Mouse (Mus musculus): ENCODE measurements around the gene 4930558K02Rik. TPM values are rescaled to one million over a fixed set of nuclear protein-coding genes. Genes with fewer than 3 reads are reported as not detected.

Gene 4930558K02Rik
- total and polyA plus RNA-seq, 2 experiments from 2014 or later = not detected

DNA sequence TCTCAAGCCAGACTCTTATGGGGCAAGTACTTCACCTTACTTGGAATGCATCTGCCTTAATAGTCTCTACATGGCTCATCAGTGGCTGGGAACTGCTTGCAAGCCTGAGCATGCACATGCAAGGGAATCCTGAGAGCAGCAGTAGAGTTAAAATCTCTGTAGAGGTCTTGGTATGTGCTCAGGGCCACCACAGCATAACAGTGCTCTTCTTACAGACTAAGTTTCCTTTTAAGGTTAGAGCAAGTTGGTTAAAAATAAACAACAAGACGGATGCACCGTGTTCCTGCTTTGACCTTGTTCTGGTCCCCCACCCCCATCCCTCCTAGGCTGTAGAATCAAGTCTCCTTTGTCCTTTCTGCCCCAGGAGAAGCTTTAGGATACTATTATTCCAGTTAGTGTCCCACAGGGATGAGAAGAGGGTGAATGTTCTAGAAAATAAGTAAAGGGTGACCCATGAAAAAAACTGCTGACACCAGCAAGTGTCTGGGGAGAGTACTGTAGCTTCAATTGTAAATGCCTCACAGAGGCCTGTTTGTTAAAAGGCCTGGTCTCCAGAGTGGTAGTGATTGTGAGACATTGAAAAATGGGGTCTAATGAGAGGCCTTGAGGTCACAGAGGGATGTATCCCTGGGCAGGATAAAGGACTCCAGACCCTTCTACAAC, 71.5 kb downstream of the 4930558K02Rik start:
- ATAC-seq (ENCODE audit: insufficient read depth, low read depth) (peak; percentile 41; the same call in 1 of the 2 replicates), DNase-seq (ENCODE audit: low spot score) (no peak)
- TF ChIP-seq EP300 (IDR thresholded peaks at IDR 0.05; ENCODE audit: low read depth) = no peak
- TF ChIP-seq CTCF (IDR thresholded peaks at IDR 0.05; ENCODE audit: low read depth) = no peak
- WGBS = 2% methylated on average over 2 of the region's 2 CpGs
- Histone ChIP-seq H3K27me3 (ENCODE audit: control insufficient read depth, insufficient read depth, low read length) (no peaks in the 10 kb centered on the region), H3K36me3 (replicated peaks; ENCODE audit: control insufficient read depth, insufficient read depth, low read length) (no peaks in the 10 kb centered on the region), H3K4me1 (ENCODE audit: control insufficient read depth, insufficient read depth) (peaks cover 8% of the 10 kb centered on the region), H3K4me2 (ENCODE audit: low read depth, low read length) (no peak overlapping the region), H3K27ac (ENCODE audit: low read depth) (peak overlapping the region; percentile 44), H3K9ac (replicated peaks; ENCODE audit: low read depth, low read length) (no peak overlapping the region), H3K4me3 (ENCODE audit: low read depth, low read length) (no peak overlapping the region), H3K9me3 (replicated peaks; ENCODE audit: control insufficient read depth, low read length) (no peaks in the 10 kb centered on the region)

- TF ChIP-seq EP300 (IDR thresholded peaks at IDR 0.05; ENCODE audit: low read depth) (no peak), CTCF (IDR thresholded peaks at IDR 0.05; ENCODE audit: low read depth) (no peak)
- Histone ChIP-seq H3K9me3 (replicated peaks; ENCODE audit: control insufficient read depth, low read length) (no peaks in the 10 kb centered on the region), H3K9ac (replicated peaks; ENCODE audit: low read depth, low read length) (no peak overlapping the region), H3K4me2 (ENCODE audit: low read depth, low read length) (no peak overlapping the region), H3K27ac (ENCODE audit: low read depth) (peak overlapping the region; percentile 44; the same call in 1 of the 2 replicates), H3K36me3 (replicated peaks; ENCODE audit: control insufficient read depth, insufficient read depth, low read length) (no peaks in the 10 kb centered on the region), H3K4me3 (ENCODE audit: low read depth, low read length) (no peak overlapping the region), H3K4me1 (ENCODE audit: control insufficient read depth, insufficient read depth) (peaks cover 8% of the 10 kb centered on the region), H3K27me3 (ENCODE audit: control insufficient read depth, insufficient read depth, low read length) (no peaks in the 10 kb centered on the region)
- DNase-seq (ENCODE audit: low spot score) (no peak), ATAC-seq (ENCODE audit: insufficient read depth, low read depth) (no peak)
- WGBS = 86% methylated on average over 4 of the region's 4 CpGs
Observed at GRCm38 (mm10) chr1:161907111-161907510, 72.3 kb downstream of the 4930558K02Rik start.

DNA sequence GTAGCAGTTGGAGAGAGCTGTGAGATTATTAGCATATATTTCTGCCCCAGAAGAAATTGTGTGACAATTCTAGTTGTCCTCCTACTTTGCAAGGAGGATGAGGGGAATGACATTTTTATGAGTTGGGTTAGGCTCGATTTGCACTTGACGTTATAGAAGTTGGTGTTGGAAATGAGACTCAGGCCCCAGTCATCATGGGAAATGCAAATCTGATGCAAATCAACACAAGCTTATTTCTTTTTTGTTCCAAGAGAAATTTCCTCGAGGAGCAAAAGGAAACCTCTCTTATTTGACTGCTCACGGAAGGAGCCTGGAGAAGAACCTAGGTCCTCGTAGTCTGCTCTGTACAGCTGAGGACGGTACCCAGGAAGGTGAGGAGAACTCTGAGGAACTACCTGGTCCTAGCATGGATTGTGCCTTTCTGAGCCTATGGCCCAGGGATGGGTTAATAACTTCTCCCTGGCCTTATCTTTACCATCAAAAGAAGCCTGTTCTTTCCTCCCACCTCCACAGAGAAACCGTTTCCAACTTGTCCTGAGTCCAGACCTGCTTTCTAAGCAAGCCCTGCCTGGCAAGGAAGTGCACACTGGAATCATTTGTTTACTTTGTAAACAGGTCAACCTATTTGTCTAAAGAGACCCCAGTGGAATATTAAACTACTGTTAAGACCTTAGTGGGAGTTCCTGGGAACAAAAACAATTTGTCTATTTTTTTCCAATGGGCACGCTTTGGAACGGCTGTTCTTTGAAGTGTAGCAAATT, 76.6 kb downstream of the 4930558K02Rik start:
- Histone ChIP-seq H3K27ac (ENCODE audit: low read depth) (no peak overlapping the region), H3K4me2 (ENCODE audit: low read depth, low read length) (no peak overlapping the region), H3K27me3 (ENCODE audit: control insufficient read depth, insufficient read depth, low read length) (no peaks in the 10 kb centered on the region), H3K36me3 (replicated peaks; ENCODE audit: control insufficient read depth, insufficient read depth, low read length) (no peaks in the 10 kb centered on the region), H3K4me1 (ENCODE audit: control insufficient read depth, insufficient read depth) (peaks cover 6% of the 10 kb centered on the region), H3K9me3 (replicated peaks; ENCODE audit: control insufficient read depth, low read length) (no peaks in the 10 kb centered on the region), H3K9ac (replicated peaks; ENCODE audit: low read depth, low read length) (no peak overlapping the region), H3K4me3 (ENCODE audit: low read depth, low read length) (no peak overlapping the region)
- DNase-seq (ENCODE audit: low spot score) (no peak), ATAC-seq (ENCODE audit: insufficient read depth, low read depth) (no peak)
- 61% methylated on average over 9 of the region's 9 CpGs for WGBS
- TF ChIP-seq CTCF (IDR thresholded peaks at IDR 0.05; ENCODE audit: low read depth) = no peak
- TF ChIP-seq EP300 (IDR thresholded peaks at IDR 0.05; ENCODE audit: low read depth) = no peak

DNA sequence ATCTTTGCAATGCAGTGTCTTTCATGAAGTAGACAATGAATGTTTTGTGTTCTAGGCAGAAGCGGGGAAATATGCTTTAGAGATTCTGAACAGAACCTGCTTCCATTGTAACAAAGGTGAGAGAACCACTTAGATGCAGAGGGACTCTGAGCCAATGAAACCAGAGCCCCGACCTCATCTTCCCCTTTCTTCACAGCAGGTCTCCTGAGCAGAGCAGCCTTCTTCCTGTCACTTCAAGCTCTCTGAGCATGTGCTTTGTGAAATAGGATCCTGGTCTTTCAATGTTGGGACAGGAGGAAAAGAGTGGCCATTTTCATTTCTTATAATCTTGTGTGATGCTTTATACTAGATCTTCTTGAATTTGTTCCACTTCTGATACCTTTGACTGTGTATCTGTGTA, 79.3 kb downstream of the 4930558K02Rik start:
- Histone ChIP-seq H3K27ac (ENCODE audit: low read depth) (no peak overlapping the region), H3K27me3 (ENCODE audit: control insufficient read depth, insufficient read depth, low read length) (no peaks in the 10 kb centered on the region), H3K4me1 (ENCODE audit: control insufficient read depth, insufficient read depth) (no peaks in the 10 kb centered on the region), H3K4me2 (ENCODE audit: low read depth, low read length) (no peak overlapping the region), H3K36me3 (replicated peaks; ENCODE audit: control insufficient read depth, insufficient read depth, low read length) (no peaks in the 10 kb centered on the region), H3K9ac (replicated peaks; ENCODE audit: low read depth, low read length) (no peak overlapping the region), H3K9me3 (replicated peaks; ENCODE audit: control insufficient read depth, low read length) (no peaks in the 10 kb centered on the region), H3K4me3 (ENCODE audit: low read depth, low read length) (no peak overlapping the region)
- TF ChIP-seq CTCF (IDR thresholded peaks at IDR 0.05; ENCODE audit: low read depth) (no peak), EP300 (IDR thresholded peaks at IDR 0.05; ENCODE audit: low read depth) (no peak)
- DNase-seq (ENCODE audit: low spot score) = no peak
- WGBS = 49% methylated on average over 2 of the region's 2 CpGs
- ATAC-seq (ENCODE audit: insufficient read depth, low read depth) = no peak

GRCm38 (mm10) chr1:161897235-161897634, 82.2 kb downstream of the 4930558K02Rik start:
- WGBS = 66% methylated on average over 8 of the region's 8 CpGs
- ATAC-seq (ENCODE audit: insufficient read depth, low read depth) = no peak
- Histone ChIP-seq H3K9ac (replicated peaks; ENCODE audit: low read depth, low read length) (no peak overlapping the region), H3K4me1 (ENCODE audit: control insufficient read depth, insufficient read depth) (peaks cover 8% of the 10 kb centered on the region), H3K27ac (ENCODE audit: low read depth) (no peak overlapping the region), H3K9me3 (replicated peaks; ENCODE audit: control insufficient read depth, low read length) (no peaks in the 10 kb centered on the region), H3K27me3 (ENCODE audit: control insufficient read depth, insufficient read depth, low read length) (no peaks in the 10 kb centered on the region), H3K4me3 (ENCODE audit: low read depth, low read length) (no peak overlapping the region), H3K36me3 (replicated peaks; ENCODE audit: control insufficient read depth, insufficient read depth, low read length) (no peaks in the 10 kb centered on the region), H3K4me2 (ENCODE audit: low read depth, low read length) (no peak overlapping the region)
- TF ChIP-seq EP300 (IDR thresholded peaks at IDR 0.05; ENCODE audit: low read depth) (no peak), CTCF (IDR thresholded peaks at IDR 0.05; ENCODE audit: low read depth) (no peak)
- no peak for DNase-seq (ENCODE audit: low spot score)

Data from heart, postnatal 0 days (tissue).